Comparison of ENCODE assay signal across 17 mouse cellular contexts in genomic region chr1:134335924-134336810, GRCm38 (mm10). TPM values are rescaled to one million over a fixed set of nuclear protein-coding genes. Genes with fewer than 3 reads are reported as not detected.
DNase-seq lines count a peak whose midpoint lies in the region; ATAC-seq and TF ChIP-seq lines count a peak whose summit lies in the region.
"Had no signal": no experiment of that assay in that cellular context is flagged by ENCODE, and none has a peak within 500 bp of the region (broad histone marks: within the 10 kb centered on the region; RNA-seq: fewer than 3 reads in every experiment).

No protein-coding gene starts in this region.

- peak; percentile 50 for DNase-seq in forebrain, postnatal 0 days
- DNase-seq in forebrain, embryonic 10.5 days (ENCODE audit: extremely low spot score, low spot score): no peak
- peak; percentile 69 for DNase-seq in left cerebral cortex, postnatal 4 days
- DNase-seq in left cerebral cortex, adult 11 months (ENCODE audit: low spot score): no peak
- DNase-seq in cerebellum, adult 18-20 months: peak; percentile 79 to 86
- peak; percentile 28 for DNase-seq in liver, embryonic 13.5 days
- DNase-seq in kidney, adult 8-10 months: no peak
- DNase-seq in left cerebral cortex, postnatal 25 days (ENCODE audit: low spot score in 2 of 2): no peak
- DNase-seq: gastrocnemius, adult 2 months had no signal

- H3K27me3 ChIP-seq in forebrain, postnatal 0 days (ENCODE audit: insufficient read depth, low read length): no peaks in the 10 kb centered on the region
- H3K27me3 ChIP-seq in forebrain, embryonic 10.5 days (ENCODE audit: poor library complexity, severe bottlenecking): no peaks in the 10 kb centered on the region
- no peaks in the 10 kb centered on the region for H3K27me3 ChIP-seq in liver, embryonic 13.5 days
- H3K27me3 ChIP-seq: lung, embryonic 15.5 days; midbrain, embryonic 13.5 days had no signal

- intact Hi-C loops in left cerebral cortex, postnatal 4 days (cut with DNase I): no loop called here
- intact Hi-C loops in left cerebral cortex, postnatal 25 days (cut with DNase I): loop anchor here (10.0 kb wide), 1 partner anchor 431 kb away; the partner anchor contains the start of gene Optc

- H3K36me3 ChIP-seq in forebrain, postnatal 0 days (ENCODE audit: insufficient read depth): no peaks in the 10 kb centered on the region
- no peaks in the 10 kb centered on the region for H3K36me3 ChIP-seq in forebrain, embryonic 10.5 days (replicated peaks)
- H3K36me3 ChIP-seq in liver, embryonic 13.5 days: no peaks in the 10 kb centered on the region
- H3K36me3 ChIP-seq: lung, embryonic 15.5 days; midbrain, embryonic 13.5 days had no signal

- peak; percentile 75; the same call in 1 of the 2 replicates for ATAC-seq in forebrain, postnatal 0 days
- ATAC-seq in liver, embryonic 13.5 days (ENCODE audit: low read depth): no peak
- ATAC-seq: midbrain, embryonic 13.5 days had no signal

- WGBS in forebrain, postnatal 0 days: 85% methylated on average over 12 of the region's 12 CpGs
- WGBS in forebrain, embryonic 10.5 days: 90% methylated on average over 12 of the region's 12 CpGs
- WGBS in liver, embryonic 13.5 days (ENCODE audit: insufficient replicate concordance): 65% methylated on average over 12 of the region's 12 CpGs

- peak overlapping the region; percentile 35; the same call in 1 of the 2 replicates for H3K27ac ChIP-seq in forebrain, postnatal 0 days (ENCODE audit: low read depth, low read length)
- no peak overlapping the region for H3K27ac ChIP-seq in forebrain, embryonic 10.5 days
- H3K27ac ChIP-seq in liver, embryonic 13.5 days: no peak overlapping the region
- H3K27ac ChIP-seq: hindbrain, embryonic 14.5 days; lung, embryonic 15.5 days; midbrain, embryonic 13.5 days had no signal

- no peak for TF ChIP-seq CTCF in forebrain, postnatal 0 days (IDR thresholded peaks at IDR 0.05; ENCODE audit: low read depth)

- H3K4me1 ChIP-seq in forebrain, postnatal 0 days (ENCODE audit: insufficient read depth): no peaks in the 10 kb centered on the region
- H3K4me1 ChIP-seq in forebrain, embryonic 10.5 days: peaks cover 8% of the 10 kb centered on the region
- peaks cover 29% of the 10 kb centered on the region for H3K4me1 ChIP-seq in liver, embryonic 13.5 days (replicated peaks)

- H3K9me3 ChIP-seq in forebrain, postnatal 0 days (ENCODE audit: low read length): no peaks in the 10 kb centered on the region
- H3K9me3 ChIP-seq in forebrain, embryonic 10.5 days: no peaks in the 10 kb centered on the region
- no peaks in the 10 kb centered on the region for H3K9me3 ChIP-seq in liver, embryonic 13.5 days (replicated peaks)
- H3K9me3 ChIP-seq: lung, embryonic 15.5 days; midbrain, embryonic 13.5 days had no signal

- no peak overlapping the region for H3K9ac ChIP-seq in forebrain, postnatal 0 days
- no peak overlapping the region for H3K9ac ChIP-seq in liver, embryonic 13.5 days
- H3K9ac ChIP-seq: hindbrain, embryonic 14.5 days; lung, embryonic 15.5 days; midbrain, embryonic 13.5 days had no signal

- H3K4me3 ChIP-seq in forebrain, postnatal 0 days (ENCODE audit: low read depth, low read length): no peak overlapping the region
- H3K4me3 ChIP-seq in forebrain, embryonic 10.5 days: no peak overlapping the region
- no peak overlapping the region for H3K4me3 ChIP-seq in liver, embryonic 13.5 days (replicated peaks)
- H3K4me3 ChIP-seq: gastrocnemius, adult 2 months; lung, embryonic 15.5 days; midbrain, embryonic 13.5 days had no signal

- H3K4me2 ChIP-seq in forebrain, postnatal 0 days (ENCODE audit: low read depth): no peak overlapping the region
- no peak overlapping the region for H3K4me2 ChIP-seq in liver, embryonic 13.5 days
- H3K4me2 ChIP-seq: hindbrain, embryonic 14.5 days; lung, embryonic 15.5 days; midbrain, embryonic 13.5 days had no signal

RNA-seq across cellular contexts. Expression of gene Ppfia4, which starts 3.4 kb away (rescaled TPM):
- total RNA-seq in forebrain, postnatal 0 days (2014; rRNA removed): 26.9 and 31.9 TPM in 2 replicates
- polyA plus RNA-seq in forebrain, postnatal 0 days (2015; fragmentation: Nextera tagmentation; extraction: Ambion mirVana): 12.7 and 17.5 TPM in 2 replicates
- 1.6 and 2.1 TPM in 2 replicates for polyA plus RNA-seq in forebrain, embryonic 10.5 days (2016; fragmentation: Nextera tagmentation; extraction: Ambion mirVana)
- total RNA-seq in left cerebral cortex, postnatal 4 days (2021): 10 to 100 TPM; 62.6 to 72.1 TPM
- polyA plus RNA-seq in liver, embryonic 13.5 days (2015; fragmentation: Nextera tagmentation; extraction: Ambion mirVana): 1.1 and 1.2 TPM in 2 replicates
- total RNA-seq in left cerebral cortex, postnatal 25 days (2021): 10 to 100 TPM; 43.3 to 49.4 TPM

RNA-seq across cellular contexts. Expression of gene Tmem183a, which starts 25.6 kb away (rescaled TPM):
- 177 and 184 TPM in 2 replicates for total RNA-seq in forebrain, postnatal 0 days (2014; rRNA removed)
- 103 and 123 TPM in 2 replicates for polyA plus RNA-seq in forebrain, postnatal 0 days (2015; fragmentation: Nextera tagmentation; extraction: Ambion mirVana)
- polyA plus RNA-seq in forebrain, embryonic 10.5 days (2016; fragmentation: Nextera tagmentation; extraction: Ambion mirVana): 134 and 136 TPM in 2 replicates
- 100 to 1,000 TPM; 110 to 122 TPM for total RNA-seq in left cerebral cortex, postnatal 4 days (2021)
- polyA plus RNA-seq in liver, embryonic 13.5 days (2015; fragmentation: Nextera tagmentation; extraction: Ambion mirVana): 58.8 and 67.9 TPM in 2 replicates
- total RNA-seq in left cerebral cortex, postnatal 25 days (2021): 10 to 100 TPM; 67.2 to 72.9 TPM

RNA-seq across cellular contexts. Expression of gene Myog, which starts 46.4 kb away (rescaled TPM):
- total RNA-seq in forebrain, postnatal 0 days (2014; rRNA removed): 0.08 and 0.29 TPM in 2 replicates
- 0.19 and 0.28 TPM in 2 replicates for polyA plus RNA-seq in forebrain, postnatal 0 days (2015; fragmentation: Nextera tagmentation; extraction: Ambion mirVana)
- polyA plus RNA-seq in forebrain, embryonic 10.5 days (2016; fragmentation: Nextera tagmentation; extraction: Ambion mirVana): not detected in 2 replicates
- total RNA-seq in left cerebral cortex, postnatal 4 days (2021): not detected
- 2.7 and 4.1 TPM in 2 replicates for polyA plus RNA-seq in liver, embryonic 13.5 days (2015; fragmentation: Nextera tagmentation; extraction: Ambion mirVana)
- not detected for total RNA-seq in left cerebral cortex, postnatal 25 days (2021)
- total RNA-seq: layer of hippocampus, postnatal 10 days had no signal
- polyA plus RNA-seq: midbrain, embryonic 13.5 days had no signal

RNA-seq across cellular contexts. Expression of gene 4933406M09Rik, which starts 49.6 kb away (rescaled TPM):
- total RNA-seq in forebrain, postnatal 0 days (2014; rRNA removed): not detected in 2 replicates
- not detected in 2 replicates for polyA plus RNA-seq in forebrain, postnatal 0 days (2015; fragmentation: Nextera tagmentation; extraction: Ambion mirVana)
- polyA plus RNA-seq in forebrain, embryonic 10.5 days (2016; fragmentation: Nextera tagmentation; extraction: Ambion mirVana): not detected in 2 replicates
- not detected for total RNA-seq in left cerebral cortex, postnatal 4 days (2021)
- polyA plus RNA-seq in liver, embryonic 13.5 days (2015; fragmentation: Nextera tagmentation; extraction: Ambion mirVana): not detected in 2 replicates
- total RNA-seq in left cerebral cortex, postnatal 25 days (2021): not detected
- total RNA-seq: adrenal gland, postnatal 4 days; gastrocnemius, adult 2 months; layer of hippocampus, postnatal 10 days had no signal
- polyA plus RNA-seq: hindbrain, embryonic 14.5 days; kidney, embryonic 14.5 days; limb, embryonic 11.5 days; lung, embryonic 15.5 days; midbrain, embryonic 13.5 days; neural tube, embryonic 14.5 days had no signal

Comparison
In these comparisons a context has a peak if more than half of its experiments do, and no peak if none do; other contexts are left out.
1. DNase-seq: peak in forebrain, postnatal 0 days (single experiment), left cerebral cortex, postnatal 4 days (single experiment), cerebellum, adult 18-20 months (2 of 2) and liver, embryonic 13.5 days (single experiment); none in forebrain, embryonic 10.5 days (single experiment), left cerebral cortex, adult 11 months (single experiment), kidney, adult 8-10 months (0 of 2) and left cerebral cortex, postnatal 25 days (0 of 2).